Mouse (Mus musculus): ENCODE data around the gene Stk31. TPM values are rescaled to one million over a fixed set of nuclear protein-coding genes. Genes with fewer than 3 reads are reported as not detected.

The Stk31 gene
- total and polyA plus RNA-seq, 3 experiments = not detected

- Histone ChIP-seq H3K9me3 (replicated peaks) (0 out of 2 replicates have a peak, but pooled peaks cover 2% of the 10 kb centered on the region), H3K4me3 (ENCODE audit: low read depth, low read length) (no peak overlapping the region), H3K4me1 (ENCODE audit: insufficient read depth, low read depth, low read length) (no peaks in the 10 kb centered on the region), H3K36me3 (replicated peaks) (no peaks in the 10 kb centered on the region), H3K27me3 (ENCODE audit: insufficient read depth, low read length) (no peaks in the 10 kb centered on the region; the same call in 1 of the 2 replicates)
- ATAC-seq (ENCODE audit: extremely low read depth, insufficient number of reproducible peaks, low FRiP score, poor library complexity, severe bottlenecking) (no peak), DNase-seq (ENCODE audit: low spot score) (no peak)
- TF ChIP-seq CTCF (IDR thresholded peaks at IDR 0.05; ENCODE audit: low read depth, low read length) = no peak
- TF ChIP-seq GATA2 (IDR thresholded peaks at IDR 0.05; ENCODE audit: borderline replicate concordance, low read depth, low read length) = no peak
- TF ChIP-seq POLR2AphosphoS5 (IDR thresholded peaks at IDR 0.05; ENCODE audit: insufficient replicate concordance, low read depth, low read length) = no peak
- TF ChIP-seq GATA1 (IDR thresholded peaks at IDR 0.05; ENCODE audit: borderline replicate concordance, low read length) = no peak
- no peak for TF ChIP-seq TAL1 (conservative IDR thresholded peaks at IDR 0.05; ENCODE audit: low read depth, low read length)
Measured at GRCm38 (mm10) chr6:49491526-49491925, 96.1 kb downstream of the Stk31 start.

- Histone ChIP-seq H3K4me1 (ENCODE audit: insufficient read depth, low read depth, low read length) (no peaks in the 10 kb centered on the region), H3K4me3 (ENCODE audit: low read depth, low read length) (no peak overlapping the region), H3K9me3 (replicated peaks) (no peaks in the 10 kb centered on the region), H3K27me3 (ENCODE audit: insufficient read depth, low read length) (no peaks in the 10 kb centered on the region), H3K36me3 (replicated peaks) (no peaks in the 10 kb centered on the region)
- no peak for TF ChIP-seq GATA2 (IDR thresholded peaks at IDR 0.05; ENCODE audit: borderline replicate concordance, low read depth, low read length)
- TF ChIP-seq CTCF (IDR thresholded peaks at IDR 0.05; ENCODE audit: low read depth, low read length) = 0 out of 2 replicates have a peak, but pooled peaks have one; percentile 13
- DNase-seq (ENCODE audit: low spot score) (no peak), ATAC-seq (ENCODE audit: extremely low read depth, insufficient number of reproducible peaks, low FRiP score, poor library complexity, severe bottlenecking) (no peak)
Measured at GRCm38 (mm10) chr6:49519053-49519452, 123.6 kb downstream of the Stk31 start.

Other genes starting within 250 kb of the Stk31 start
- gene Igf2bp3, start 180.6 kb upstream of the Stk31 start, total RNA-seq (2014; fragmentation: Nextera tagmentation) = 50.9 and 56.3 TPM in 2 replicates
- 36.1 and 41.2 TPM in 2 replicates for gene Igf2bp3, start 180.6 kb upstream of the Stk31 start, total RNA-seq (2017)
- gene Igf2bp3, start 180.6 kb upstream of the Stk31 start, polyA plus RNA-seq (2012) = 18.5 and 25.9 TPM in 2 replicates
- 174 and 194 TPM in 2 replicates for gene Tra2a, start 131.6 kb upstream of the Stk31 start, total RNA-seq (2014; fragmentation: Nextera tagmentation)
- 130 and 160 TPM in 2 replicates for gene Tra2a, start 131.6 kb upstream of the Stk31 start, total RNA-seq (2017)
- gene Tra2a, start 131.6 kb upstream of the Stk31 start, polyA plus RNA-seq (2012) = 20.8 and 35.7 TPM in 2 replicates
- 7.6 and 10.4 TPM in 2 replicates for gene Ccdc126, start 76.3 kb upstream of the Stk31 start, total RNA-seq (2014; fragmentation: Nextera tagmentation)
- gene Ccdc126, start 76.3 kb upstream of the Stk31 start, total RNA-seq (2017) = 11.6 and 14.4 TPM in 2 replicates
- 0.57 and 0.69 TPM in 2 replicates for gene Ccdc126, start 76.3 kb upstream of the Stk31 start, polyA plus RNA-seq (2012)
- gene Fam221a, start 27.9 kb upstream of the Stk31 start, total RNA-seq (2014; fragmentation: Nextera tagmentation) = 8.1 and 9.2 TPM in 2 replicates
- 3.0 and 6.0 TPM in 2 replicates for gene Fam221a, start 27.9 kb upstream of the Stk31 start, total RNA-seq (2017)
- gene Fam221a, start 27.9 kb upstream of the Stk31 start, polyA plus RNA-seq (2012) = 0.37 and 0.68 TPM in 2 replicates